Mouse (Mus musculus) ovary, adult 10 weeks (tissue): ENCODE data around the gene Calr3. TPM values are rescaled to one million over a fixed set of nuclear protein-coding genes. Genes with fewer than 3 reads are reported as not detected.

Source experiments
- polyA plus RNA-seq: library from polyadenylated mRNA; stranded (reverse); fragments of 350-450 nt; fragmentation: Illumina TruSeq; extraction: RNeasy Lipid Tissue Mini Kit (QIAGEN cat#74804); gene quantifications from one replicate; pipeline ENCODE4 v1.2.3, GENCODE M21; 2014

The Calr3 gene
- polyA plus RNA-seq: 5.4 TPM

DNA sequence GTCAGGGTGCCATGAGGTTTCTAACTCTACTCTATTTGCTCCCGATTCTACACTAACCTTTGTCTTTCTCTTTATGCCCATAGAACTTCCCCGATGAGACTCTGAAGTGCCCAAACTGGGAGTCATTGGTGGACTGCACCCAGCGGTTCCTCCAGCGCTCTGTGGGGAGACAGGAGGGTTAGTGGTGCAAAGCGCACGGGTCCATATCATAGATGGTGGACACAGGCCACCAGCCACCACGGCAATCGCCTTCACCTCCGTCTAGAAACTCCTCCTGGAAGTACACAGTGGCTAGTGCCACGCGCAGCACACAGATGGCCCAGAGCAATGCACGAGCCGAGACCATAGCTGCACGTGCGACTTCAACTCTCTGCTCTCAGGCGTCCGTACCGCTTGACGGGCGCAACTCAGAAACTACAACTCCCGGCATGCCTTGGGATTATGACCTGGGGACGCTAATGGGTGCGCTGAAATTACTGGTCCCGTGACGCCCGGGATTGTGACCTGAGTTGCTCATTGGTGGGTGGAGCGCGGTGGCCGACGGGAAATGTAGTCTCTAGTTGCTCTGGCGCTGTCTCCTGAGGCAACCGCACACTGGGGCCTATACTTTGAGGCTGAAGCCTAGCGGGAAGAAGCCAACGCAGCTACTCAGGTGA is at the start of gene Calr3, which contains the start of gene 1700030K09Rik:
Gene Calr3 (minus strand): TSS at position 533 of the 656 bp plus-strand sequence.
Gene 1700030K09Rik (plus strand): TSS at position 543 of the 656 bp plus-strand sequence.

DNA sequence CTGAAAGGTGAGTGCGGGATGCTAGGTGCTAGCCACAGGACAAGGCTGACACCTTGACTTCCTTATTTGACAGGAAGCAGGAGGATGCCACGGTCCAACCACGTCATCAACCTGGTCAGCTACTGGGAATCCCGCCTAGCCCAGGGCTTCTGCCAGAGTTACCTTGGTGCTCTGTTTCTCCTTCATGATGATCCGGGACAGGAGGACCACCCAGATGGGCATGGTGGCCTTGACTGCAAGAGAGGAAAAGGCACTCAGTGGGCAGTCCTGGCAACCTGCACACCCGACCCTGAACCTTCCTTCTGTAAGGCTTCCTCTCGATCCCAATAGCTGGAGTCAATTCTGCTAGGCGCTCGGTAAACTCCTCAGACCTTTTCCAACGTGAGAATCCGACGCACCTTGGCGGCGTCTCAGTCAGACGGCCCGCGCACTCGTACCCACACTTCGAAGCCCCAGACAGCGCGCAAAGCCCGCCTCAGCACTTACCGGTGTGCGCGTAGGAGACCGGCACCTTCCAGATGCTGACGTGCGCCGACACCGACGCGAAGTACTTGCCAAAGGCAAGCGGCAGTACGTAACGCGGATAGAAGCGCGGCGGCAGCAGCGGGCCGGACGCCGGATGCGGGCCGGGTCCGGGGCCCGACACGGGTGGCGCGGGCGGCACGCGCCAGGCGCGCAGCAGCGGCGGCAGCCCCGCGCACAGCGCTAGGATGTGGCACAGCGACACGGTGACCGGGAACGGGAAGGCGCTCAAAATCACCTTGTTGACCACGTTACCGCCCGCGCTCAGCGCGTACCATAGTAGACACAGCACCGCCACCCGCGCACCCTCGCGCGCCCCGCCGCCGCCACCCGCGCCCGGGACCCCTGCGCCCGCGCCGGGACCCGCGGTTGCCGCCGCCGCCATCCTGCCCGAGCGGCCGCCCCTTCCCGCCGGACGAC is 48.3 kb upstream of the Calr3 start, which contains the start of gene Slc35e1:
Gene Slc35e1 (minus strand): TSS at position 935 of the 942 bp plus-strand sequence.

GRCm38 (mm10) chr8:72474826-72475546 is 31.3 kb upstream of the Calr3 start, which contains the start of gene Cherp:
Gene Cherp (minus strand): TSS chr8:72475226.

DNA sequence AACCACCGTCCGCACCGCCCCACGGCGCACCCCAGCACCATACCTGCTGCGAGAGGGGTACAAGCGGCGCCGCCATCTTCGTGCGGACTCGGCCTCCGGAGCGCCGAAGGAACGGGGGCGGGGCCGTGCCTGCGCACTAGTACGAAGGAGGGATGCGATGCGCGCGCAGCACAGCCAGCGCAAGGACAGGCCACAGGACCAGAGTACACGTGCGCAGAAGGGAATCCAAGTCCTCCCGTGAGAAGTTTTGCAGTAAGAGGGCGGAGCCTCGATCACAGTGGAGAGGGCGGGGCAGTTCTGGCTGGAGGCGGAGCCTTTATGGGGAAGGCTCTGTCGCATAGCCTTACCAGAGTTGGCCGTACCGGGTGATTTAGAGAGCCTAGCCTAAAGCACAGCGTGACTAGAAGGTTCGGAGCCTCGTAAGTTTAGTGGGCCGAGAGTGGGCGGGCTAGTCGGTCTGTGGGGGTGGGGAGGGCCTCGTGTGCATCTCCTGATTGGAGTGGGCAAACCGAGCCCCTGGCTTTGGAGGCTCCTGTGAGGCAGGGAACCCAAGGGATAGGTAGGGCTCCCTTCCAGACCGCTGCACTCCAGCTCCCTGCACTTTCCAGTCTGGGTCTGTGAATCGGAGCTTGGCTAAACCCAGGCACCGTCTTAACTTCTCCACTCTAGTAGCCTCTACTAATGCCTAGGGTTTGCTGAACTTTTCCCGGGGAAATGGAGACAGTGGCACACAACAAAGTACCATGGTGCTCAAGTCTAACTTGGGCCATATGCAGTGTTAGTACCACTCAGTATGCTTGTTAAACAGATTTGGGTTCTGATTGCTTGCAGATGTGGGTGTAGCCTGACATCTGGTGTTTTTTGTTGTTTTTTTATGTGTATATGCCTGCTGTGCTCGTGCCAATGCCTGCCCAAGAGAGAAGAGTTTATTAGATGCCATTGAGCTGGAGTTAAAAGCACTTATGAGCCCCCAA is 22.0 kb downstream of the Calr3 start, which contains the start of gene Eps15l1:
Gene Eps15l1 (minus strand): TSS at position 99 of the 974 bp plus-strand sequence.

Other genes with a start within 250 kb of the Calr3 start
- not detected for gene Cib3, start 231.0 kb downstream of the Calr3 start, polyA plus RNA-seq
- not detected for gene Gm11034, start 230.2 kb downstream of the Calr3 start, polyA plus RNA-seq
- 71.7 TPM for gene Fam32a, start 224.1 kb downstream of the Calr3 start, polyA plus RNA-seq
- 17.5 TPM for gene Ap1m1, start 203.9 kb downstream of the Calr3 start, polyA plus RNA-seq
- gene Gm10282, start 138.6 kb downstream of the Calr3 start, polyA plus RNA-seq: 3.6 TPM
- 13.2 TPM for gene Klf2, start 124.8 kb downstream of the Calr3 start, polyA plus RNA-seq
- 37.0 TPM for gene Eps15l1, start 22.4 kb downstream of the Calr3 start, polyA plus RNA-seq
- 0.80 TPM for gene 1700030K09Rik, start within 50 bp of the Calr3 start, polyA plus RNA-seq
- gene Cherp, start 31.4 kb upstream of the Calr3 start, polyA plus RNA-seq: 5.6 TPM
- gene Slc35e1, start 48.7 kb upstream of the Calr3 start, polyA plus RNA-seq: 23.1 TPM
- gene Med26, start 104.4 kb upstream of the Calr3 start, polyA plus RNA-seq: 2.3 TPM
- gene Smim7, start 127.2 kb upstream of the Calr3 start, polyA plus RNA-seq: 49.8 TPM
- gene Tmem38a, start 128.2 kb upstream of the Calr3 start, polyA plus RNA-seq: 0.97 TPM
- 1.3 TPM for gene Nwd1, start 202.8 kb upstream of the Calr3 start, polyA plus RNA-seq